ENCODE assay signal across 17 mouse cellular contexts in genomic region chr14:118662124-118662523, GRCm38 (mm10). TPM values are rescaled to one million over a fixed set of nuclear protein-coding genes. Genes with fewer than 3 reads are reported as not detected.
DNase-seq lines count a peak whose midpoint lies in the region; ATAC-seq lines count a peak whose summit lies in the region.
"Had no signal": no experiment of that assay in that cellular context is flagged by ENCODE, and none has a peak within 500 bp of the region (broad histone marks: within the 10 kb centered on the region; RNA-seq: fewer than 3 reads in every experiment).

No protein-coding gene starts in this region.

- no peaks in the 10 kb centered on the region for H3K9me3 ChIP-seq in embryonic facial prominence, embryonic 15.5 days (replicated peaks)
- H3K9me3 ChIP-seq in embryonic facial prominence, embryonic 10.5 days, result no peaks in the 10 kb centered on the region
- H3K9me3 ChIP-seq: intestine, embryonic 15.5 days; stomach, embryonic 15.5 days had no signal

- no peaks in the 10 kb centered on the region; the same call in 1 of the 2 replicates for H3K4me1 ChIP-seq in embryonic facial prominence, embryonic 15.5 days
- H3K4me1 ChIP-seq in embryonic facial prominence, embryonic 10.5 days, result peaks cover 32% of the 10 kb centered on the region

- H3K27ac ChIP-seq in embryonic facial prominence, embryonic 15.5 days (replicated peaks), result no peak overlapping the region
- no peak overlapping the region for H3K27ac ChIP-seq in embryonic facial prominence, embryonic 10.5 days (replicated peaks)
- H3K27ac ChIP-seq: intestine, embryonic 15.5 days; stomach, embryonic 15.5 days had no signal

- no peak for DNase-seq in embryonic facial prominence, embryonic 10.5 days (ENCODE audit: low spot score)
- DNase-seq in right cerebral cortex, adult 18-20 months, result peak; percentile 84
- no peak for DNase-seq in right cerebral cortex, postnatal 10 days (ENCODE audit: low spot score in 2 of 2)
- peak; percentile 56 to 58 for DNase-seq in left cerebral cortex, postnatal 14 days (ENCODE audit: low spot score in 2 of 2)
- DNase-seq in right cerebral cortex, postnatal 36 days (ENCODE audit: low spot score in 2 of 2), result peak; percentile 73 to 85
- no peak for DNase-seq in thymus, postnatal 0 days (ENCODE audit: low spot score)
- DNase-seq in gastrocnemius, postnatal 14 days, result no peak
- DNase-seq: adrenal gland, postnatal 10 days; cerebellum, postnatal 14 days; heart, adult 11 months; kidney, postnatal 14 days; lung, adult 2 months; spleen, adult 18-20 months; thymus, postnatal 4 days had no signal

- no peak overlapping the region for H3K4me2 ChIP-seq in embryonic facial prominence, embryonic 15.5 days (replicated peaks)
- H3K4me2 ChIP-seq: intestine, embryonic 15.5 days; stomach, embryonic 15.5 days had no signal

- no peaks in the 10 kb centered on the region for H3K27me3 ChIP-seq in embryonic facial prominence, embryonic 15.5 days
- H3K27me3 ChIP-seq in embryonic facial prominence, embryonic 10.5 days (replicated peaks; ENCODE audit: low read depth, poor library complexity, severe bottlenecking), result no peaks in the 10 kb centered on the region
- H3K27me3 ChIP-seq: intestine, embryonic 15.5 days; stomach, embryonic 15.5 days had no signal

- no peak overlapping the region for H3K4me3 ChIP-seq in embryonic facial prominence, embryonic 15.5 days (replicated peaks)
- H3K4me3 ChIP-seq in embryonic facial prominence, embryonic 10.5 days, result no peak overlapping the region
- H3K4me3 ChIP-seq: intestine, embryonic 15.5 days; stomach, embryonic 15.5 days had no signal

- intact Hi-C loops in left cerebral cortex, postnatal 14 days (cut with DNase I), result no loop called here
- intact Hi-C loops in gastrocnemius, postnatal 14 days (cut with DNase I; ENCODE audit: low total_unique reads), result no loop called here

- no peaks in the 10 kb centered on the region for H3K36me3 ChIP-seq in embryonic facial prominence, embryonic 15.5 days
- H3K36me3 ChIP-seq in embryonic facial prominence, embryonic 10.5 days (replicated peaks), result no peaks in the 10 kb centered on the region
- H3K36me3 ChIP-seq: intestine, embryonic 15.5 days; stomach, embryonic 15.5 days had no signal

- WGBS in embryonic facial prominence, embryonic 15.5 days, result 68% methylated on average over 10 of the region's 10 CpGs
- WGBS in embryonic facial prominence, embryonic 10.5 days, result 89% methylated on average over 10 of the region's 10 CpGs

- H3K9ac ChIP-seq in embryonic facial prominence, embryonic 15.5 days, result no peak overlapping the region
- H3K9ac ChIP-seq: intestine, embryonic 15.5 days; stomach, embryonic 15.5 days had no signal

- peak; percentile 37; the same call in 1 of the 2 replicates for ATAC-seq in embryonic facial prominence, embryonic 15.5 days (ENCODE audit: insufficient number of reproducible peaks, low FRiP score, low TSS enrichment, low read depth)

RNA-seq across cellular contexts. Expression of gene Abcc4, which starts 43.9 kb away (rescaled TPM):
- polyA plus RNA-seq in embryonic facial prominence, embryonic 15.5 days (2015; fragmentation: Nextera tagmentation; extraction: Ambion mirVana), result 3.2 and 4.3 TPM in 2 replicates
- 2.6 and 3.2 TPM in 2 replicates for polyA plus RNA-seq in embryonic facial prominence, embryonic 10.5 days (2016; fragmentation: Nextera tagmentation; extraction: Ambion mirVana)
- total RNA-seq in left cerebral cortex, postnatal 14 days (2021), result 1 to 10 TPM; 7.9 to 9.6 TPM
- 3.3 and 3.5 TPM in 2 replicates for polyA plus RNA-seq in thymus, postnatal 0 days (2015; fragmentation: Nextera tagmentation; extraction: Ambion mirVana)
- 1 to 10 TPM; 7.9 to 8.2 TPM for total RNA-seq in gastrocnemius, postnatal 14 days (2021)

Comparison
In these comparisons a context has a peak if more than half of its experiments do, and no peak if none do; other contexts are left out.
1. DNase-seq: peak in right cerebral cortex, adult 18-20 months (single experiment), left cerebral cortex, postnatal 14 days (2 of 2) and right cerebral cortex, postnatal 36 days (2 of 2); none in embryonic facial prominence, embryonic 10.5 days (single experiment), right cerebral cortex, postnatal 10 days (0 of 2), thymus, postnatal 0 days (single experiment) and gastrocnemius, postnatal 14 days (single experiment).